Mouse (Mus musculus) heart, embryonic 11.5 days (tissue): ENCODE data around the gene Ppp2r1b. TPM values are rescaled to one million over a fixed set of nuclear protein-coding genes. Genes with fewer than 3 reads are reported as not detected.

Experiments
- ATAC-seq: fragments of 200-750 bp; cut with Nextera tagmentation; replicated peaks from 2 replicates; pipeline ENCODE4 v1.8.0; 2017; ENCODE audit warnings: moderate library complexity; ENCODE audit not compliant: insufficient number of reproducible peaks, low FRiP score, low TSS enrichment
- H3K27ac ChIP-seq: fragments of 300-500 bp; sonication (generic); 2 replicates; pipeline ENCODE4 v1.5.1; 2014; ENCODE audit warnings: mild to moderate bottlenecking, low read depth, low read length
- H3K27me3 ChIP-seq: fragments of 300-500 bp; sonication (generic); 2 replicates; pipeline ENCODE4 v1.6.1; 2014; ENCODE audit warnings: mild to moderate bottlenecking, low read length, mixed read lengths; ENCODE audit not compliant: control insufficient read depth, insufficient read depth
- H3K36me3 ChIP-seq: fragments of 300-500 bp; sonication (generic); 2 replicates; pipeline ENCODE4 v1.6.1; 2014; ENCODE audit warnings: mild to moderate bottlenecking, low read length, moderate library complexity, mixed read lengths; ENCODE audit not compliant: control insufficient read depth, insufficient read depth
- H3K4me1 ChIP-seq: fragments of 300-500 bp; sonication (generic); 2 replicates; pipeline ENCODE4 v1.6.1; 2014; ENCODE audit warnings: low read length; ENCODE audit not compliant: control insufficient read depth, insufficient read depth
- H3K4me2 ChIP-seq: fragments of 300-500 bp; sonication (generic); 2 replicates; pipeline ENCODE4 v1.6.1; 2014; ENCODE audit warnings: mild to moderate bottlenecking, moderate library complexity
- H3K4me3 ChIP-seq: fragments of 300-500 bp; sonication (generic); 2 replicates; pipeline ENCODE4 v1.5.1; 2014; ENCODE audit warnings: low read depth, low read length
- H3K9ac ChIP-seq: fragments of 300-500 bp; sonication (generic); 2 replicates; pipeline ENCODE4 v1.6.1; 2014; ENCODE audit warnings: mild to moderate bottlenecking, low read depth, low read length, moderate library complexity
- H3K9me3 ChIP-seq: fragments of 300-500 bp; sonication (generic); replicated peaks from 2 replicates; pipeline ENCODE4 v1.6.1; 2016; ENCODE audit warnings: low read length; ENCODE audit not compliant: control insufficient read depth
- WGBS: fragments of 180-500 bp; shearing (Covaris S2); extraction: QIAGEN DNeasy Blood & Tissue Kit; methylation state at CpG from one replicate; pipeline ENCODE4 v1.1.7; 2014; ENCODE audit not compliant: insufficient replicate concordance; 5-methylcytosine and 5-hydroxymethylcytosine counted together
- polyA plus RNA-seq: library from polyadenylated mRNA; unstranded; fragments of >200 nt; fragmentation: Nextera tagmentation; extraction: Ambion mirVana; gene quantifications from 2 replicates; pipeline ENCODE4 v1.2.1, GENCODE M21; 2014

Ppp2r1b gene
- polyA plus RNA-seq, 1 experiment from 2014 or later = 63.1 TPM

DNA sequence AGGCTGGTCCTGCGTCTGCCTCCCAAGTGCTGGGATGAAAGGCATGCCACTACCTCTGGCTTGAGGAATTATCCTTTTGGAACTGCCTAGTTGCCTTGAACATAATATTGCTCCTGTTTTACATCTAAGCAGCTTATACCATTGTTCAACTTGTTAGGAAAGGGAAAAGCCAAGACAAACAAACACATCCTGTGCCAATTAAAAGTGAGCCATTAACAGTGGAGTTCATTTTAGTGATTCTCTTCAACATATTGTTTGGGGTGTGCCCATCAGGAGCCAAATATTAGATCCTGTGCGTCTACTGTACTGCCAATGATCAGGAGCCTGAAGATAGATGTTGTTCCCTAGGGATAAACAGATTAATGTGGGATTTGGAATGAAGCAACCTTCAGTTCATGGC lies 37.1 kb downstream of the Ppp2r1b start:
- Histone ChIP-seq H3K9me3 (no peaks in the 10 kb centered on the region), H3K4me2 (no peak overlapping the region), H3K4me1 (0 out of 2 replicates have a peak, but pooled peaks cover 5% of the 10 kb centered on the region), H3K4me3 (no peak overlapping the region), H3K36me3 (peaks cover 21% of the 10 kb centered on the region), H3K27me3 (no peaks in the 10 kb centered on the region), H3K27ac (no peak overlapping the region), H3K9ac (no peak overlapping the region)
- ATAC-seq = no peak
- WGBS = 83% methylated on average over 2 of the region's 2 CpGs

DNA sequence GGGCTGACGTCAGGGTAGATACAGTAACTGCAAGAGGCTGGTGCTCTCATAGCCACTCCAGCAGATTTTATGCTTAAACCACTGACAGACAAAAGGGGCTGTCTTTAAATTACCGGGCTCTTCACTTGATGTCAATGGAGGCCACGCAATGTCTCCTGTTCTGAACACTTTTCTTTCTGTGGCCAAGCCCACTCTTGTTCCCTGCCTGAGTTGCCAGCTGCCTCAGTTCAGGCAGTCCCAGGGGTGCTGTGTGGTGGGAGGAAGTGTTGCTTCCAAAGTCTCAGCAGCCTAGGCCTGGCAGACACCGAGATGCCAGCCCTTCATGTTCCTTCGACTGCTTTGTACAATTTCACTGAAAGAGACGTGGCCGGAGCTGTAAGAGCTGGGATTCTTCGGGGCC lies 39.0 kb downstream of the Ppp2r1b start:
- ATAC-seq = no peak
- H3K4me2 ChIP-seq = no peak overlapping the region
- no peaks in the 10 kb centered on the region for H3K27me3 ChIP-seq
- no peak overlapping the region for H3K27ac ChIP-seq
- no peaks in the 10 kb centered on the region for H3K9me3 ChIP-seq
- peaks cover 19% of the 10 kb centered on the region for H3K36me3 ChIP-seq
- WGBS = 79% methylated on average over 8 of the region's 8 CpGs
- H3K4me1 ChIP-seq = peaks cover 11% of the 10 kb centered on the region; the same call in 1 of the 2 replicates
- no peak overlapping the region for H3K4me3 ChIP-seq
- no peak overlapping the region for H3K9ac ChIP-seq

DNA sequence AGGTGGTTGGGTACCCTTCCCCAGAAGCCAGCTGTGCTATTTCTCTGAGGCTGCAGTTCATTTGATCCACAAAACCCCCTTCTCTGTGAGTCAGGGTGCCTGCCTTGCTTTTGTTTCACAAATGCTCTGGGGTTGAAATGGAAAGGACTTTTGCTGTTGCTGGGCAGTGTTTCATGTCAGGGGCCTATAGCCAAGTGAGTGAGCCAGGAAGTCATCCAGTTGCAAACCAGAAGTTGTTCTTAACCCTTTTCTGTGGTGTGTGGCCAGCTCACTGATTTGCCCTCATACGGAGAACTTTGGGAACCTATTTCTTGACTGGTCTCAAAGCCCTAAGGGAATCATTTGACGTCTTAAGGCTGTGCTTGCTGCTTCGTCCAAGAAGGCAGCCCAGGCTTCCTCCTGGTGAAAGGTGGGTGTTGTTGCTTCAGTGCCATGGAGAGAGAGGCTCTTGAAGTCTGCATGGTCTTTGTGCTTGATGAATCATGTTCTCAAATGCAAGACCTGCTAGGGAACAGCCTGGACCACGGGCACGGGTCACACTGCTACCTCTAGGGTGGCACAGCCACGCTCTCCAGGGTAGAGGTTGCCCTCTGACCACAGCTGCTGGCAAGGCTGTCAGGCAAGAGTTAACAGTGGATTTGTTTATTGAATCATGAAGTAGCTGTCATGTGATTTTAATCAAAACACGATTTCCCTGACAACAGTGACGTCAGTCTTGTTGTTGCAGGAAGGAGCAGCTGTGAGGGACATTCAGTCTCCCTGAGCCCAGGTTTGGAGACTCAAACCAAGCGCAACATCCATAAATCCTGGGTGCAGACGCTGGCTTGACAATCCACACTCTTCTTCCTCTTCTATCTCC lies 39.9 kb downstream of the Ppp2r1b start:
- Histone ChIP-seq H3K27ac (no peak overlapping the region), H3K27me3 (no peaks in the 10 kb centered on the region), H3K36me3 (peaks cover 13% of the 10 kb centered on the region), H3K9me3 (no peaks in the 10 kb centered on the region), H3K9ac (no peak overlapping the region), H3K4me3 (no peak overlapping the region), H3K4me1 (peaks cover 11% of the 10 kb centered on the region; the same call in 1 of the 2 replicates), H3K4me2 (no peak overlapping the region)
- no peak for ATAC-seq
- WGBS = 76% methylated on average over 10 of the region's 10 CpGs

DNA sequence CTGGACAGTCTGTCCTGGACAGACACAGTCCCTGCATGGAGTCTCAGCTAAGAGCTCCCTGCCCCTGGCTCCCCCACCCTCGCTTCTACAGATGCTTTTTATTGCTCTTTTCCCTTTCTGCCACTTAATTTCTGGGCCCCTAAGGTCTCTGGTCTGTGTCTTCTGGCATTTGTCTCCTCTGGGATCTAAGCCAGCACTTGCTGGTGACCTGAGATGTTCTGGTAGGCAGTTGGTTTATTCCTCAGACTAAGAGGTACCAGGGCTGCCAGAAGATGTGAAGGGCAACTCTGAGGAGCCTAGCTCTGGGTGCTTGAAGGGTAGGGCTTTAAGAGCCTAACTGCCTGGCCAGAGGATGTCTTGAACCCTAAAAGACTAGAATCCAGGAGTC lies 40.5 kb downstream of the Ppp2r1b start:
- peaks cover 11% of the 10 kb centered on the region; the same call in 1 of the 2 replicates for H3K4me1 ChIP-seq
- peaks cover 7% of the 10 kb centered on the region; the same call in 1 of the 2 replicates for H3K36me3 ChIP-seq
- no peak overlapping the region for H3K4me3 ChIP-seq
- no peaks in the 10 kb centered on the region for H3K27me3 ChIP-seq
- no peak for ATAC-seq
- H3K4me2 ChIP-seq = no peak overlapping the region
- no peaks in the 10 kb centered on the region for H3K9me3 ChIP-seq
- no peak overlapping the region for H3K27ac ChIP-seq
- H3K9ac ChIP-seq = no peak overlapping the region
- 68% methylated on average over 1 of the region's 1 CpGs for WGBS

DNA sequence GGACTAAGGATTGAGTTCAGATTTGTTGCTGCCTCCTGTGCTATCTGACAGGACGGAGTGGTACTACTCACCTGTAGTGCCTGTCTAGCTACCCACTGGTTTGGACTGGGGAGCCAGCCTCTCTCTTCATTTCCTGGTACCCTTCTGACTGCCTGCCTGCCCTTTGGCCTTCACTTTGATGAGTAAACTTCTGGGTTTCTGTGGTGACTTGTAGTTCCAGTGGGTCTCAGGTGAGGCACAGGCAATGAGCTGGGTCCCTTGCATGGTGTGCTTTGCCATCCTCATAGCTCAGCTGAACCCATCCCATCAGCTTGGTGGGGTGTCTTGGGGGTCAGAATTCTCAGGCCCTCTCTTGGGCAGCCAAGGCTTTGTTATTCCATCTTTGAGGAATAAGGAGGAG lies 41.8 kb downstream of the Ppp2r1b start:
- peaks cover 11% of the 10 kb centered on the region; the same call in 1 of the 2 replicates for H3K4me1 ChIP-seq
- ATAC-seq = no peak
- no peaks in the 10 kb centered on the region for H3K27me3 ChIP-seq
- H3K4me3 ChIP-seq = no peak overlapping the region
- H3K4me2 ChIP-seq = no peak overlapping the region
- H3K9ac ChIP-seq = no peak overlapping the region
- no peak overlapping the region for H3K27ac ChIP-seq
- no peaks in the 10 kb centered on the region for H3K9me3 ChIP-seq
- H3K36me3 ChIP-seq = 0 out of 2 replicates have a peak, but pooled peaks cover 4% of the 10 kb centered on the region
- 92% methylated on average over 1 of the region's 1 CpGs for WGBS

DNA sequence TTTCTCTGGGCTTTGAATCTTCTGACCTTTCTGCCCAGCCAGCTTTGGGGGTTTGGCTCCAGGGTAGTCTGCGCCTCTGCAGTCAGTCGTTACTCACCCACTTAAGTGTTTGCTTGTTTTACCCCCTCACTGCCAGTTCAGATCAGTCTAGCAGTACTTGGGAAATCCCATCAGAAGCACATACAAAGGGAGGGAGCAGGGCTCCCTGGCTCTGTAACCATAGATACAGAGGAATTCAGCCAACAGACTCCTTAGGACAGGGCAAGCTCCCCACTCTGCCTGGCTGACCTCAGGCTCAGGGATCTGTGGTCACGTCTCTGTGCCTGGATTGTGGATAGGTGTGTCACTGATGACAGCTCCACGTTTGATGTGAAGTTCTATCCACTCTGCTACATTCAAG lies 42.2 kb downstream of the Ppp2r1b start:
- 36% methylated on average over 4 of the region's 4 CpGs for WGBS

DNA sequence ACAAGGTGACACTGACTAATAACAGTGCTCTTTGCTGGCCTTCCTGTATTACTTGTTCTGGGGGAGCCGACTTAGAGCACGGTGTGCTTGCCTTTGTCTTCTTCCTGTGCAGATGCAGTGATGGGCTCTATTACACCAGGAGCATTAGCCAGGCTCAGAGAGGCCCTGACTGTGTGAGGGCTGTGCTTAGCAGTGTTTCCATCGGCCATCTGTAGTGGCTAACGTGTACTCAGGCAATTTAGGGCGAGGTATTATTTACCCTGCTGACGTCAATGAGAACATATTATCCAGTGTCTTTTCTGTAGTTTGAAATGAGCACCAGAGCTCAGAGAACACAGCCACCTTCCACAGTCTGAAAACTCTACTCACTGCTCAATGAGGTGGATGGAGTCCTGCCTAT lies 44.1 kb downstream of the Ppp2r1b start:
- Histone ChIP-seq H3K9ac (no peak overlapping the region), H3K9me3 (no peaks in the 10 kb centered on the region), H3K27ac (no peak overlapping the region), H3K27me3 (no peaks in the 10 kb centered on the region), H3K4me1 (peaks cover 11% of the 10 kb centered on the region; the same call in 1 of the 2 replicates), H3K4me3 (no peak overlapping the region), H3K36me3 (no peaks in the 10 kb centered on the region), H3K4me2 (no peak overlapping the region)
- no peak for ATAC-seq
- WGBS = 62% methylated on average over 6 of the region's 6 CpGs

More for the DNA sequence above, 42.2 kb downstream of the Ppp2r1b start:
- ATAC-seq = no peak
- H3K4me2 ChIP-seq = no peak overlapping the region
- H3K9ac ChIP-seq = no peak overlapping the region
- H3K4me1 ChIP-seq = peaks cover 11% of the 10 kb centered on the region; the same call in 1 of the 2 replicates
- no peaks in the 10 kb centered on the region for H3K27me3 ChIP-seq
- H3K27ac ChIP-seq = no peak overlapping the region
- no peak overlapping the region for H3K4me3 ChIP-seq
- H3K9me3 ChIP-seq = no peaks in the 10 kb centered on the region
- 0 out of 2 replicates have a peak, but pooled peaks cover 4% of the 10 kb centered on the region for H3K36me3 ChIP-seq

DNA sequence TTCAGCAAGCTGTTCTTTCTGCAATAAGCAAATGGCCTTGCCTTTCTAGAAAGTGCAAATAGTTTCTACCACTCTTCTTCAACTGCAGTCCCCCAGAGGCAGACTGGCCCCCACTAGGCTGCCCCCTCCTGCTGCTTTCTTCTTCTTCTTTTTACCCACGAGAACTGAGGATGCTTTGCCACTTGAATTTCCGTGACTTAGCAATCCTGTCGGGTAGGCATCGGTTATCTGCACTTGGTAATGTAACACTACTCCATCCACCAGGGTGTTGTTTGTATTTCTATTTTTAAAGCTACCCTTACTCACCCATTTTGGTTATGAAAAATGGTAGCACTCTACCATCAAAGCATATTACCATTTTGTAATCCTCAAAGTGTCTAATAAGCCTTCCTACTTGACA lies 44.9 kb downstream of the Ppp2r1b start:
- peaks cover 11% of the 10 kb centered on the region; the same call in 1 of the 2 replicates for H3K4me1 ChIP-seq
- no peak for ATAC-seq
- H3K9me3 ChIP-seq = no peaks in the 10 kb centered on the region
- 0 out of 2 replicates have a peak, but pooled peaks cover 2% of the 10 kb centered on the region for H3K36me3 ChIP-seq
- H3K4me3 ChIP-seq = no peak overlapping the region
- no peak overlapping the region for H3K9ac ChIP-seq
- no peak overlapping the region for H3K27ac ChIP-seq
- no peak overlapping the region for H3K4me2 ChIP-seq
- no peaks in the 10 kb centered on the region for H3K27me3 ChIP-seq
- WGBS = 59% methylated on average over 4 of the region's 4 CpGs
